Mouse (Mus musculus): Measurements from ENCODE around the gene Irf2. TPM values are rescaled to one million over a fixed set of nuclear protein-coding genes. Genes with fewer than 3 reads are reported as not detected.
A peak's percentile ranks its signal among the peaks of the same experiment; 100 is the strongest.

The Irf2 gene
- polyA plus RNA-seq, 1 experiment from 2014 or later = 10.6 TPM

- Histone ChIP-seq H3K9ac (ENCODE audit: low read depth, low read length) (no peak overlapping the region), H3K4me3 (ENCODE audit: low read depth, low read length) (no peak overlapping the region), H3K4me1 (ENCODE audit: control insufficient read depth, low read depth, low read length) (no peaks in the 10 kb centered on the region; the same call in 1 of the 2 replicates), H3K4me2 (ENCODE audit: low read depth, low read length) (no peak overlapping the region), H3K27ac (ENCODE audit: low read length) (no peak overlapping the region), H3K36me3 (ENCODE audit: control insufficient read depth, insufficient read depth) (no peaks in the 10 kb centered on the region), H3K9me3 (replicated peaks; ENCODE audit: control insufficient read depth, low read length) (no peaks in the 10 kb centered on the region), H3K27me3 (ENCODE audit: control insufficient read depth, insufficient read depth, low read depth, low read length) (no peaks in the 10 kb centered on the region)
- WGBS (ENCODE audit: insufficient replicate concordance) = 43% methylated on average over 6 of the region's 6 CpGs
- no peak for ATAC-seq (ENCODE audit: low read depth)
Measured at GRCm38 (mm10) chr8:46869521-46869925, 130.0 kb downstream of the Irf2 start.

- no peaks in the 10 kb centered on the region for H3K36me3 ChIP-seq (ENCODE audit: control insufficient read depth, insufficient read depth)
- no peak for ATAC-seq (ENCODE audit: low read depth)
- 50% methylated on average over 4 of the region's 4 CpGs for WGBS (ENCODE audit: insufficient replicate concordance)
- no peaks in the 10 kb centered on the region for H3K9me3 ChIP-seq (replicated peaks; ENCODE audit: control insufficient read depth, low read length)
- peaks cover 1% of the 10 kb centered on the region for H3K4me1 ChIP-seq (ENCODE audit: control insufficient read depth, low read depth, low read length)
- H3K4me2 ChIP-seq (ENCODE audit: low read depth, low read length) = no peak overlapping the region
- H3K9ac ChIP-seq (ENCODE audit: low read depth, low read length) = no peak overlapping the region
- no peak overlapping the region for H3K27ac ChIP-seq (ENCODE audit: low read length)
- H3K27me3 ChIP-seq (ENCODE audit: control insufficient read depth, insufficient read depth, low read depth, low read length) = no peaks in the 10 kb centered on the region
- no peak overlapping the region for H3K4me3 ChIP-seq (ENCODE audit: low read depth, low read length)
Measured at GRCm38 (mm10) chr8:46871086-46871485, 131.6 kb downstream of the Irf2 start.

GRCm38 (mm10) chr8:46875615-46876293 is 136.2 kb downstream of the Irf2 start:
- no peak overlapping the region for H3K9ac ChIP-seq (ENCODE audit: low read depth, low read length)
- H3K36me3 ChIP-seq (ENCODE audit: control insufficient read depth, insufficient read depth) = no peaks in the 10 kb centered on the region
- no peaks in the 10 kb centered on the region for H3K9me3 ChIP-seq (replicated peaks; ENCODE audit: control insufficient read depth, low read length)
- peak; percentile 77 for ATAC-seq (ENCODE audit: low read depth)
- H3K27ac ChIP-seq (ENCODE audit: low read length) = peak overlapping the region; percentile 58
- 1% methylated on average over 2 of the region's 2 CpGs for WGBS (ENCODE audit: insufficient replicate concordance)
- no peak overlapping the region for H3K4me3 ChIP-seq (ENCODE audit: low read depth, low read length)
- no peaks in the 10 kb centered on the region for H3K27me3 ChIP-seq (ENCODE audit: control insufficient read depth, insufficient read depth, low read depth, low read length)
- H3K4me2 ChIP-seq (ENCODE audit: low read depth, low read length) = no peak overlapping the region
- H3K4me1 ChIP-seq (ENCODE audit: control insufficient read depth, low read depth, low read length) = peaks cover 2% of the 10 kb centered on the region; the same call in 1 of the 2 replicates

- no peak overlapping the region for H3K27ac ChIP-seq (ENCODE audit: low read length)
- no peak overlapping the region for H3K4me2 ChIP-seq (ENCODE audit: low read depth, low read length)
- H3K27me3 ChIP-seq (ENCODE audit: control insufficient read depth, insufficient read depth, low read depth, low read length) = no peaks in the 10 kb centered on the region
- no peaks in the 10 kb centered on the region for H3K9me3 ChIP-seq (replicated peaks; ENCODE audit: control insufficient read depth, low read length)
- 58% methylated on average over 6 of the region's 6 CpGs for WGBS (ENCODE audit: insufficient replicate concordance)
- no peaks in the 10 kb centered on the region for H3K4me1 ChIP-seq (ENCODE audit: control insufficient read depth, low read depth, low read length)
- no peak overlapping the region for H3K4me3 ChIP-seq (ENCODE audit: low read depth, low read length)
- no peak for ATAC-seq (ENCODE audit: low read depth)
- H3K9ac ChIP-seq (ENCODE audit: low read depth, low read length) = no peak overlapping the region
- no peaks in the 10 kb centered on the region for H3K36me3 ChIP-seq (ENCODE audit: control insufficient read depth, insufficient read depth)
Measured at GRCm38 (mm10) chr8:46881348-46881747, 141.8 kb downstream of the Irf2 start.

- H3K9ac ChIP-seq (ENCODE audit: low read depth, low read length) = no peak overlapping the region
- no peak for ATAC-seq (ENCODE audit: low read depth)
- WGBS (ENCODE audit: insufficient replicate concordance) = 56% methylated on average over 8 of the region's 8 CpGs
Measured at GRCm38 (mm10) chr8:46881755-46882419, 142.4 kb downstream of the Irf2 start.

GRCm38 (mm10) chr8:46882743-46883142 is 143.2 kb downstream of the Irf2 start:
- no peak for ATAC-seq (ENCODE audit: low read depth)
- 57% methylated on average over 5 of the region's 5 CpGs for WGBS (ENCODE audit: insufficient replicate concordance)
- Histone ChIP-seq H3K9ac (ENCODE audit: low read depth, low read length) (no peak overlapping the region), H3K36me3 (ENCODE audit: control insufficient read depth, insufficient read depth) (no peaks in the 10 kb centered on the region), H3K4me3 (ENCODE audit: low read depth, low read length) (no peak overlapping the region), H3K27ac (ENCODE audit: low read length) (no peak overlapping the region), H3K9me3 (replicated peaks; ENCODE audit: control insufficient read depth, low read length) (no peaks in the 10 kb centered on the region), H3K27me3 (ENCODE audit: control insufficient read depth, insufficient read depth, low read depth, low read length) (no peaks in the 10 kb centered on the region), H3K4me1 (ENCODE audit: control insufficient read depth, low read depth, low read length) (no peaks in the 10 kb centered on the region), H3K4me2 (ENCODE audit: low read depth, low read length) (no peak overlapping the region)

More at GRCm38 (mm10) chr8:46881755-46882419, 142.4 kb downstream of the Irf2 start:
- Histone ChIP-seq H3K27me3 (ENCODE audit: control insufficient read depth, insufficient read depth, low read depth, low read length) (no peaks in the 10 kb centered on the region), H3K4me1 (ENCODE audit: control insufficient read depth, low read depth, low read length) (no peaks in the 10 kb centered on the region), H3K27ac (ENCODE audit: low read length) (no peak overlapping the region), H3K9me3 (replicated peaks; ENCODE audit: control insufficient read depth, low read length) (no peaks in the 10 kb centered on the region), H3K4me3 (ENCODE audit: low read depth, low read length) (no peak overlapping the region), H3K36me3 (ENCODE audit: control insufficient read depth, insufficient read depth) (no peaks in the 10 kb centered on the region), H3K4me2 (ENCODE audit: low read depth, low read length) (no peak overlapping the region)

GRCm38 (mm10) chr8:46883232-46884000 is 143.9 kb downstream of the Irf2 start:
- WGBS (ENCODE audit: insufficient replicate concordance) = 67% methylated on average over 9 of the region's 9 CpGs
- H3K4me3 ChIP-seq (ENCODE audit: low read depth, low read length) = no peak overlapping the region

GRCm38 (mm10) chr8:46885786-46886185 is 146.3 kb downstream of the Irf2 start:
- Histone ChIP-seq H3K9me3 (replicated peaks; ENCODE audit: control insufficient read depth, low read length) (no peaks in the 10 kb centered on the region), H3K27me3 (ENCODE audit: control insufficient read depth, insufficient read depth, low read depth, low read length) (no peaks in the 10 kb centered on the region), H3K4me1 (ENCODE audit: control insufficient read depth, low read depth, low read length) (peaks cover 8% of the 10 kb centered on the region), H3K36me3 (ENCODE audit: control insufficient read depth, insufficient read depth) (no peaks in the 10 kb centered on the region), H3K4me2 (ENCODE audit: low read depth, low read length) (no peak overlapping the region), H3K4me3 (ENCODE audit: low read depth, low read length) (no peak overlapping the region), H3K9ac (ENCODE audit: low read depth, low read length) (no peak overlapping the region), H3K27ac (ENCODE audit: low read length) (no peak overlapping the region)
- no peak for ATAC-seq (ENCODE audit: low read depth)
- WGBS (ENCODE audit: insufficient replicate concordance) = 72% methylated on average over 2 of the region's 2 CpGs

More at GRCm38 (mm10) chr8:46883232-46884000, 143.9 kb downstream of the Irf2 start:
- ATAC-seq (ENCODE audit: low read depth) = no peak
- H3K27me3 ChIP-seq (ENCODE audit: control insufficient read depth, insufficient read depth, low read depth, low read length) = no peaks in the 10 kb centered on the region
- no peaks in the 10 kb centered on the region for H3K36me3 ChIP-seq (ENCODE audit: control insufficient read depth, insufficient read depth)
- no peak overlapping the region for H3K9ac ChIP-seq (ENCODE audit: low read depth, low read length)
- H3K27ac ChIP-seq (ENCODE audit: low read length) = no peak overlapping the region
- H3K9me3 ChIP-seq (replicated peaks; ENCODE audit: control insufficient read depth, low read length) = no peaks in the 10 kb centered on the region
- H3K4me2 ChIP-seq (ENCODE audit: low read depth, low read length) = no peak overlapping the region
- H3K4me1 ChIP-seq (ENCODE audit: control insufficient read depth, low read depth, low read length) = peaks cover 3% of the 10 kb centered on the region; the same call in 1 of the 2 replicates
